Mouse (Mus musculus) ES-Bruce4 (cell line): ENCODE results near the gene Car9.

Source experiments
- CTCF ChIP-seq: IDR thresholded peaks from one replicate; pipeline ENCODE4 v1.8.1; 2011; ENCODE audit warnings: low read depth, low read length
- EP300 ChIP-seq: IDR thresholded peaks from 2 replicates; pipeline ENCODE4 v1.6.1; 2011; ENCODE audit warnings: low read depth, low read length; ENCODE audit not compliant: insufficient read depth

GRCm38 (mm10) chr4:43562769-43563600, 56.2 kb downstream of the Car9 start:
- no peak for TF ChIP-seq CTCF
- TF ChIP-seq EP300 = no peak
